Mouse (Mus musculus) spleen, adult 2 months (tissue): Measurements from ENCODE around the gene Gm42715.

ENCODE experiments used
- CTCF ChIP-seq: fragments of 200-500 bp; IDR thresholded peaks from 2 replicates; pipeline ENCODE4 v1.5.1; 2011; ENCODE audit warnings: mild to moderate bottlenecking, inconsistent platforms; ENCODE audit not compliant: insufficient read depth, insufficient read length, insufficient replicate concordance; ENCODE audit errors: extremely low read depth
- POLR2A ChIP-seq: fragments of 200-500 bp; IDR thresholded peaks from 2 replicates; pipeline ENCODE4 v1.6.1; 2011; ENCODE audit warnings: low read depth, low read length, inconsistent platforms

DNA sequence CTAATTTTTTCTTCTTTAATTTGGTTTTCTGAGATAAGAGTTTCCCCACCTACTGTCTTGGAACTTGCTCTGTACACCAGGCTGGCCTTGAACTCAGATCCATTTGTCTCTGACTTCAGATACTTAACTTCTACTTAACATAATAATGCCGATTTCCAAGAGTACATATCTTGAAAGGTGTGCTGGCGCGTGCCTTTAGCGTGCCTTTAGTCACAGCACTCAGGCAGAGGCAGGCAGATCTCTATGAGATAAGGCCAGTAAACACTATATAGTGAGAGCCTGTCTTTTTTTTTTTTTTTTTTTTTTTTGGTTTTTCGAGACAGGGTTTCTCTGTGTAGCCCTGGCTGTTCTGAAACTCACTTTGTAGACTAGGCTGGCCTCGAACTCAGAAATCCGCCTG lies 3.0 kb upstream of the Gm42715 start:
- TF ChIP-seq CTCF (no peak), POLR2A (no peak)
